Mouse (Mus musculus) heart, embryonic 16.5 days (tissue): ENCODE results near the gene Dbndd2. TPM values are rescaled to one million over a fixed set of nuclear protein-coding genes. Genes with fewer than 3 reads are reported as not detected.

ENCODE experiments used
- ATAC-seq: fragments of 200-750 bp; cut with Nextera tagmentation; replicated peaks from 2 replicates; pipeline ENCODE4 v1.8.0; 2017; ENCODE audit warnings: moderate number of reproducible peaks; ENCODE audit not compliant: insufficient read depth, low FRiP score; ENCODE audit errors: extremely low read depth
- H3K27ac ChIP-seq: fragments of 300-500 bp; sonication (generic); 2 replicates; pipeline ENCODE4 v1.5.1; 2014; ENCODE audit warnings: mild to moderate bottlenecking, low read length, control low read depth, moderate library complexity
- H3K27me3 ChIP-seq: fragments of 300-500 bp; sonication (generic); 2 replicates; pipeline ENCODE4 v1.6.1; 2014; ENCODE audit warnings: low read length, mixed read lengths; ENCODE audit not compliant: control insufficient read depth, insufficient read depth
- H3K36me3 ChIP-seq: fragments of 300-500 bp; sonication (generic); 2 replicates; pipeline ENCODE4 v1.6.1; 2014; ENCODE audit not compliant: control insufficient read depth, insufficient read depth
- H3K4me1 ChIP-seq: fragments of 300-500 bp; sonication (generic); 2 replicates; pipeline ENCODE4 v1.6.1; 2014; ENCODE audit warnings: low read length, mixed read lengths; ENCODE audit not compliant: control insufficient read depth, insufficient read depth
- H3K4me2 ChIP-seq: fragments of 300-500 bp; sonication (generic); 2 replicates; pipeline ENCODE4 v1.6.1; 2014; ENCODE audit warnings: low read depth, mild to moderate bottlenecking, control low read depth, low read length
- H3K4me3 ChIP-seq: fragments of 300-500 bp; sonication (generic); 2 replicates; pipeline ENCODE4 v1.5.1; 2014; ENCODE audit warnings: mild to moderate bottlenecking, control low read depth, low read length
- H3K9ac ChIP-seq: fragments of 300-500 bp; sonication (generic); 2 replicates; pipeline ENCODE4 v1.6.1; 2014; ENCODE audit warnings: low read length, control low read depth
- H3K9me3 ChIP-seq: fragments of 300-500 bp; sonication (generic); replicated peaks from 2 replicates; pipeline ENCODE4 v1.6.1; 2016; ENCODE audit warnings: low read length; ENCODE audit not compliant: control insufficient read depth
- WGBS: fragments of 180-500 bp; shearing (Covaris S2); extraction: QIAGEN DNeasy Blood & Tissue Kit; methylation state at CpG from one replicate; pipeline ENCODE4 v1.1.7; 2014; 5-methylcytosine and 5-hydroxymethylcytosine counted together
- polyA plus RNA-seq: library from polyadenylated mRNA; unstranded; fragments of >200 nt; fragmentation: Nextera tagmentation; extraction: Ambion mirVana; gene quantifications from 2 replicates; pipeline ENCODE4 v1.2.1, GENCODE M21; 2015

The Dbndd2 gene
- polyA plus RNA-seq, 1 experiment from 2014 or later: 10.6 TPM

- peaks cover 3% of the 10 kb centered on the region for H3K9me3 ChIP-seq
- H3K36me3 ChIP-seq: no peaks in the 10 kb centered on the region
- no peak overlapping the region for H3K27ac ChIP-seq
- H3K27me3 ChIP-seq: peaks cover 10% of the 10 kb centered on the region; the same call in 1 of the 2 replicates
- H3K4me1 ChIP-seq: no peaks in the 10 kb centered on the region; the same call in 1 of the 2 replicates
- no peak overlapping the region for H3K4me3 ChIP-seq
- no peak overlapping the region for H3K4me2 ChIP-seq
- 23% methylated on average over 10 of the region's 10 CpGs for WGBS
- ATAC-seq: no peak
- no peak overlapping the region for H3K9ac ChIP-seq
These were observed 31.7 kb downstream of the Dbndd2 start for GRCm38 (mm10) chr2:164517485-164518221.

- Histone ChIP-seq H3K4me1 (no peaks in the 10 kb centered on the region; the same call in 1 of the 2 replicates), H3K9ac (no peak overlapping the region), H3K27me3 (peaks cover 10% of the 10 kb centered on the region; the same call in 1 of the 2 replicates), H3K4me2 (no peak overlapping the region), H3K27ac (no peak overlapping the region), H3K9me3 (peaks cover 6% of the 10 kb centered on the region), H3K36me3 (no peaks in the 10 kb centered on the region), H3K4me3 (no peak overlapping the region)
- no peak for ATAC-seq
- 39% methylated on average over 11 of the region's 11 CpGs for WGBS
These were observed 32.6 kb downstream of the Dbndd2 start for GRCm38 (mm10) chr2:164518266-164519170.

DNA sequence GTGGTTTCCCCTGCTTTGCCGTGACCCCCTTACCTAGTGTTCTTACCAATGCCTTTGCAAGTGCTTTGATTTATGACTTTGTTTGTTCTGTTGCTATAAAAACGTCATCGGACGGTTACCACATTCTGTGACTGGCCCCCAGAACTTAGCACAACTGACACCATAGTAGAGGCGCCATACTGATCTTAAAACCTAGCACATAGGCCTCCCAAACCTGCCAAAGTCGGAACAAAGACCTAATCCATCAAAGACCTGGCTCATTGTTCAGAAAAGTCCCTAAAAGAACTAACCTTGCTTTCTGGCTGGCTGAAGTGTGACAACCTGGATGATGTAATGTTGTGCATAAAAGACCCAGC lies 33.2 kb downstream of the Dbndd2 start:
- WGBS: 68% methylated on average over 6 of the region's 6 CpGs
- Histone ChIP-seq H3K9me3 (peaks cover 6% of the 10 kb centered on the region), H3K4me3 (no peak overlapping the region), H3K9ac (no peak overlapping the region), H3K4me2 (no peak overlapping the region), H3K36me3 (no peaks in the 10 kb centered on the region), H3K27me3 (peaks cover 10% of the 10 kb centered on the region; the same call in 1 of the 2 replicates), H3K4me1 (no peaks in the 10 kb centered on the region; the same call in 1 of the 2 replicates), H3K27ac (no peak overlapping the region)
- no peak for ATAC-seq

DNA sequence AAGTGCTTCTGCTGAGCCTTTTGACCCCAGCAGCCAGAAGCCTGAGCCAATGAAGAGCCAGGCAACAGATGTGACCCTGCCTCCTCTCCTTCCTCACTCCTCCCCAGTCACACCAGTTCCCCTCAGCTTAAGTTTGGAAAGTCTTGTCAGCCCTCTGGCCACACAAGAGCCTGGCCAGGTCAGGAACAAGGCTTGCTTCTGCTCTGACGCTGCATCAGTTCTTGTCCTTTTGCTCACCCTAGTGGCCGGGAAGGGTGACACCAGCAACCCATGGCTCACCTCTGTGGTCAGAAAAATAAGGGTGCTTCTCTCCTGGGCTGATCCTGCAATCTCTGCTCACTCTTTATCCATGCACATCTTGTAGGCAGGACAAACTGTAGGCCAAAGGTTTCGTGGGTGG lies 34.9 kb downstream of the Dbndd2 start:
- 0 out of 2 replicates have a peak, but pooled peaks have one; percentile 57 for ATAC-seq
- 7% methylated on average over 3 of the region's 3 CpGs for WGBS

GRCm38 (mm10) chr2:164521841-164522240 lies 35.9 kb downstream of the Dbndd2 start:
- no peaks in the 10 kb centered on the region; the same call in 1 of the 2 replicates for H3K4me1 ChIP-seq
- no peak overlapping the region for H3K27ac ChIP-seq
- 11% methylated on average over 11 of the region's 11 CpGs for WGBS
- peak; percentile 23; the same call in 1 of the 2 replicates for ATAC-seq
- H3K4me3 ChIP-seq: no peak overlapping the region
- H3K4me2 ChIP-seq: peak overlapping the region; percentile 15; the same call in 1 of the 2 replicates
- peaks cover 3% of the 10 kb centered on the region for H3K9me3 ChIP-seq
- peaks cover 10% of the 10 kb centered on the region; the same call in 1 of the 2 replicates for H3K27me3 ChIP-seq
- H3K9ac ChIP-seq: no peak overlapping the region
- H3K36me3 ChIP-seq: no peaks in the 10 kb centered on the region

More for the DNA sequence above, 34.9 kb downstream of the Dbndd2 start:
- no peak overlapping the region for H3K4me2 ChIP-seq
- H3K4me1 ChIP-seq: no peaks in the 10 kb centered on the region; the same call in 1 of the 2 replicates
- no peak overlapping the region for H3K27ac ChIP-seq
- no peak overlapping the region for H3K9ac ChIP-seq
- peaks cover 10% of the 10 kb centered on the region; the same call in 1 of the 2 replicates for H3K27me3 ChIP-seq
- H3K4me3 ChIP-seq: no peak overlapping the region
- peaks cover 6% of the 10 kb centered on the region for H3K9me3 ChIP-seq
- no peaks in the 10 kb centered on the region for H3K36me3 ChIP-seq

DNA sequence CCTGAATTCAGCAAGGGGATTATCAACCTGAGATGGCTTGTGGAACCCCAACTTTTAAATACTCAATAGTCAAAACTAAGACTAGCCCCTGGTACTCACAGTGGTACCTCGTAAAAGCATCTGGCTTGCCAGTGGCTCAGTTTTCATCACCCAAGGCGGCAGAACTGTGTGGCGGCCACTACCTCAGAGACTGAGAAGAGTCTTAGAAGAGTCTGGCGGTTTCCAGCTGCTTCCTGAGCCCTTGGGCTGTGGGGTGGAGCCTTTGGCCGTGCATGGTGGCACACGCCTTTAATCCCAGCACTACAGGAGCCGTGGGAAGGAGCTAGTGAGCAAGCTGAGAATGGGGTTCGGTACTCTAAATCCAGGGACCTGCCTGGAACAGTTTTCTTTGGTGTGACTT lies 36.4 kb downstream of the Dbndd2 start:
- Histone ChIP-seq H3K4me3 (no peak overlapping the region), H3K4me2 (peak overlapping the region; percentile 15; the same call in 1 of the 2 replicates), H3K9me3 (peaks cover 3% of the 10 kb centered on the region), H3K9ac (no peak overlapping the region), H3K4me1 (no peaks in the 10 kb centered on the region; the same call in 1 of the 2 replicates), H3K27ac (no peak overlapping the region), H3K36me3 (no peaks in the 10 kb centered on the region), H3K27me3 (peaks cover 10% of the 10 kb centered on the region; the same call in 1 of the 2 replicates)
- no peak for ATAC-seq
- WGBS: 28% methylated on average over 8 of the region's 8 CpGs

DNA sequence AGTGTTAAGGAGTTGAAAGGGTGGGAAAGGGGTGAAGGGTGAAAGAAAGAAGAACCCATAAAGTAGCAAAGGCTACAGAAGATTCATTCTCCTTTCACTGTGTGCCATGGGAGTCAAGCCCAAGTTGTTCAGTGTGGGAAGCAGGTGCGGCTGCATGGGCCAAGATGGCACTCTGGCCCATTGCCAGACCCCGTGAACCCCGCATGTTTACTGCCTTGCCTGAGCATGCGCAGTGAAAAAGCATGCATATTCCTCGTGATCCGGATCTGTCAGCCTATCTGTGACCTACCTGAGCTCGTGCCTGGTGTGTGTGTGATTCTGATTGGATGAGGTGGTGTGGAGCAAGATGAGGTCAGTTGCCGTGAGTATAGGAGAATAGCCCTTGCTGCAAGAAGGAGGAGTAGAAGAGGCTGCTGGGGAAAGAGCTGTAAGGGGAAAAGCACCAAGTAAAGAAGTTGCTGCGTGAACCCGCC lies 37.4 kb downstream of the Dbndd2 start:
- Histone ChIP-seq H3K4me1 (no peaks in the 10 kb centered on the region; the same call in 1 of the 2 replicates), H3K9me3 (peaks cover 3% of the 10 kb centered on the region), H3K9ac (no peak overlapping the region), H3K27ac (no peak overlapping the region), H3K36me3 (no peaks in the 10 kb centered on the region), H3K4me2 (no peak overlapping the region), H3K27me3 (peaks cover 10% of the 10 kb centered on the region; the same call in 1 of the 2 replicates), H3K4me3 (no peak overlapping the region)
- ATAC-seq: no peak
- 74% methylated on average over 10 of the region's 10 CpGs for WGBS

GRCm38 (mm10) chr2:164528557-164528956 lies 42.7 kb downstream of the Dbndd2 start:
- 61% methylated on average over 5 of the region's 5 CpGs for WGBS
- Histone ChIP-seq H3K36me3 (no peaks in the 10 kb centered on the region), H3K4me1 (no peaks in the 10 kb centered on the region), H3K9ac (no peak overlapping the region), H3K4me3 (no peak overlapping the region), H3K4me2 (no peak overlapping the region), H3K27ac (no peak overlapping the region), H3K27me3 (no peaks in the 10 kb centered on the region), H3K9me3 (0 out of 2 replicates have a peak, but pooled peaks cover 2% of the 10 kb centered on the region)
- ATAC-seq: no peak
